Mouse (Mus musculus) CH12.LX (cell line): ENCODE measurements around the gene Aire. TPM values are rescaled to one million over a fixed set of nuclear protein-coding genes. Genes with fewer than 3 reads are reported as not detected.
A peak's percentile ranks its signal among the peaks of the same experiment; 100 is the strongest.

ENCODE experiments used
- DNase-seq: peaks from one replicate; pipeline ENCODE4 v3.0.0-alpha.2; 2013; ENCODE audit errors: extremely low read depth
- H3K27ac ChIP-seq: 2 replicates; pipeline ENCODE4 v1.5.1; 2012; ENCODE audit warnings: low read depth, mild to moderate bottlenecking, control low read depth, moderate library complexity; ENCODE audit not compliant: insufficient read depth
- H3K27me3 ChIP-seq: replicated peaks from 2 replicates; pipeline ENCODE3; 2012; ENCODE audit warnings: inconsistent platforms
- H3K36me3 ChIP-seq, 2 experiments: replicated peaks in 1 of 2; 2 replicates each; pipeline versions ENCODE3 to v1.6.1; 2012; ENCODE audit warnings: inconsistent platforms in 1 of 2, low read length in 1 of 2, mild to moderate bottlenecking in 1 of 2, mixed read lengths in 1 of 2, moderate library complexity in 1 of 2; ENCODE audit not compliant: control insufficient read depth in 1 of 2, insufficient read depth in 1 of 2
- H3K4me1 ChIP-seq, 2 experiments: 2 replicates each; pipeline ENCODE4 v1.6.1; 2012; ENCODE audit warnings: inconsistent platforms in 1 of 2, moderate library complexity in 1 of 2; ENCODE audit not compliant: insufficient read depth in 2 of 2, control insufficient read depth in 1 of 2
- H3K4me2 ChIP-seq: 2 replicates; pipeline ENCODE4 v1.6.1; 2012; ENCODE audit warnings: low read depth, mild to moderate bottlenecking, control low read depth; ENCODE audit not compliant: poor library complexity, insufficient read depth, severe bottlenecking
- H3K4me3 ChIP-seq, 3 experiments: fragments of 150-350 bp in 1 of 3; sonication (generic) in 1 of 3; replicated peaks in 1 of 3; 2 replicates each; pipeline versions ENCODE3 to v1.5.1; 2011 to 2012; ENCODE audit warnings: low read depth in 2 of 3, low read length in 2 of 3, mild to moderate bottlenecking in 2 of 3, moderate library complexity in 2 of 3, control low read depth in 1 of 3, improper control_type of control experiment in 1 of 3, inconsistent platforms in 1 of 3, mixed read lengths in 1 of 3; ENCODE audit not compliant: poor library complexity in 1 of 3
- H3K79me2 ChIP-seq: replicated peaks from 2 replicates; pipeline ENCODE4 v1.6.1; 2012; ENCODE audit warnings: mild to moderate bottlenecking, moderate library complexity; ENCODE audit not compliant: control insufficient read depth, poor library complexity, insufficient read depth, severe bottlenecking; ENCODE audit errors: extremely low read depth
- H3K9ac ChIP-seq: 2 replicates; pipeline ENCODE4 v1.6.1; 2012; ENCODE audit warnings: low read depth, mild to moderate bottlenecking, control low read depth, moderate library complexity; ENCODE audit not compliant: insufficient read depth
- H3K9me3 ChIP-seq: replicated peaks from 2 replicates; pipeline ENCODE3; 2012; ENCODE audit warnings: low read length, inconsistent platforms, mixed read lengths
- CHD1 ChIP-seq: IDR thresholded peaks from 2 replicates; pipeline ENCODE4 v1.6.1; 2012; ENCODE audit warnings: low read depth, low read length, improper control_type of control experiment, inconsistent platforms
- CHD2 ChIP-seq: IDR thresholded peaks from 2 replicates; pipeline ENCODE4 v1.6.1; 2011; ENCODE audit warnings: low read length, improper control_type of control experiment
- CTCF ChIP-seq, 2 experiments: IDR thresholded peaks in 1 of 2; conservative IDR thresholded peaks in 1 of 2; 2 replicates each; pipeline ENCODE4 v1.5.1; 2011 to 2012; ENCODE audit warnings: low read depth in 2 of 2, low read length in 2 of 2, improper control_type of control experiment in 1 of 2, inconsistent platforms in 1 of 2, mild to moderate bottlenecking in 1 of 2, moderate library complexity in 1 of 2
- E2F4 ChIP-seq: IDR thresholded peaks from 2 replicates; pipeline ENCODE4 v1.6.1; 2011; ENCODE audit warnings: low read depth, low read length, improper control_type of control experiment; ENCODE audit not compliant: insufficient replicate concordance
- ELF1 ChIP-seq: IDR thresholded peaks from 2 replicates; pipeline ENCODE4 v1.6.1; 2014; ENCODE audit warnings: low read depth, mild to moderate bottlenecking, inconsistent platforms, low read length, improper control_type of control experiment
- ETS1 ChIP-seq: conservative IDR thresholded peaks from 2 replicates; pipeline ENCODE4 v1.6.1; 2012; ENCODE audit warnings: low read depth, mild to moderate bottlenecking, inconsistent platforms, low read length, improper control_type of control experiment, moderate library complexity
- GABPA ChIP-seq: IDR thresholded peaks from 2 replicates; pipeline ENCODE4 v1.6.1; 2012; ENCODE audit warnings: low read depth, low read length, improper control_type of control experiment, inconsistent platforms; ENCODE audit not compliant: insufficient replicate concordance
- HCFC1 ChIP-seq: IDR thresholded peaks from 2 replicates; pipeline ENCODE4 v1.6.1; 2012; ENCODE audit warnings: low read depth, mild to moderate bottlenecking, inconsistent platforms, low read length, improper control_type of control experiment
- IRF4 ChIP-seq: IDR thresholded peaks from 2 replicates; pipeline ENCODE4 v1.6.1; 2014; ENCODE audit warnings: low read depth, mild to moderate bottlenecking, inconsistent platforms, low read length, improper control_type of control experiment
- JUN ChIP-seq: IDR thresholded peaks from 2 replicates; pipeline ENCODE4 v1.6.1; 2011; ENCODE audit warnings: low read depth, mild to moderate bottlenecking, low read length, improper control_type of control experiment, moderate library complexity; ENCODE audit not compliant: insufficient read depth
- JUND ChIP-seq: conservative IDR thresholded peaks from 2 replicates; pipeline ENCODE4 v1.6.1; 2011; ENCODE audit warnings: low read depth, low read length, improper control_type of control experiment
- MAFK ChIP-seq: IDR thresholded peaks from 2 replicates; pipeline ENCODE4 v1.6.1; 2011; ENCODE audit warnings: low read length, improper control_type of control experiment; ENCODE audit not compliant: insufficient replicate concordance
- MAX ChIP-seq: IDR thresholded peaks from 2 replicates; pipeline ENCODE4 v1.6.1; 2011; ENCODE audit warnings: low read length, improper control_type of control experiment
- MAZ ChIP-seq: IDR thresholded peaks from 2 replicates; pipeline ENCODE4 v1.6.1; 2012; ENCODE audit warnings: low read depth, mild to moderate bottlenecking, inconsistent platforms, low read length, improper control_type of control experiment, moderate library complexity
- MEF2A ChIP-seq: IDR thresholded peaks from 2 replicates; pipeline ENCODE4 v1.6.1; 2014; ENCODE audit warnings: low read depth, mild to moderate bottlenecking, inconsistent platforms, low read length, improper control_type of control experiment, borderline replicate concordance
- MXI1 ChIP-seq: IDR thresholded peaks from 2 replicates; pipeline ENCODE4 v1.6.1; 2011; ENCODE audit warnings: mild to moderate bottlenecking, low read depth, low read length, improper control_type of control experiment
- MYC ChIP-seq: IDR thresholded peaks from 2 replicates; pipeline ENCODE4 v1.6.1; 2011; ENCODE audit warnings: low read depth, mild to moderate bottlenecking, improper control_type of control experiment, low read length
- POLR2A ChIP-seq: IDR thresholded peaks from 2 replicates; pipeline ENCODE4 v1.6.1; 2011; ENCODE audit warnings: low read depth, mild to moderate bottlenecking, improper control_type of control experiment, low read length
- POLR2AphosphoS2 ChIP-seq: IDR thresholded peaks from 2 replicates; pipeline ENCODE4 v1.6.1; 2011; ENCODE audit warnings: low read depth, low read length, improper control_type of control experiment
- RAD21 ChIP-seq: IDR thresholded peaks from 2 replicates; pipeline ENCODE4 v1.6.1; 2011; ENCODE audit warnings: low read depth, mild to moderate bottlenecking, low read length, improper control_type of control experiment, moderate library complexity
- RCOR1 ChIP-seq: conservative IDR thresholded peaks from 2 replicates; pipeline ENCODE4 v1.6.1; 2012; ENCODE audit warnings: low read depth, mild to moderate bottlenecking, inconsistent platforms, low read length, improper control_type of control experiment
- SIN3A ChIP-seq: IDR thresholded peaks from 2 replicates; pipeline ENCODE4 v1.6.1; 2012; ENCODE audit warnings: low read length, improper control_type of control experiment, inconsistent platforms
- TCF12 ChIP-seq: IDR thresholded peaks from 2 replicates; pipeline ENCODE4 v1.6.1; 2014; ENCODE audit warnings: low read depth, mild to moderate bottlenecking, inconsistent platforms, low read length, improper control_type of control experiment
- UBTF ChIP-seq: IDR thresholded peaks from 2 replicates; pipeline ENCODE4 v1.6.1; 2012; ENCODE audit warnings: low read depth, mild to moderate bottlenecking, inconsistent platforms, low read length, improper control_type of control experiment, moderate library complexity
- USF1 ChIP-seq: IDR thresholded peaks from 2 replicates; pipeline ENCODE4 v1.6.1; 2014; ENCODE audit warnings: low read depth, mild to moderate bottlenecking, inconsistent platforms, low read length, improper control_type of control experiment
- USF2 ChIP-seq: conservative IDR thresholded peaks from 2 replicates; pipeline ENCODE4 v1.6.1; 2011; ENCODE audit warnings: low read depth, low read length, improper control_type of control experiment
- ZC3H11A ChIP-seq: IDR thresholded peaks from 2 replicates; pipeline ENCODE4 v1.6.1; 2012; ENCODE audit warnings: low read depth, mild to moderate bottlenecking, inconsistent platforms, low read length, improper control_type of control experiment
- ZKSCAN1 ChIP-seq: IDR thresholded peaks from 2 replicates; pipeline ENCODE4 v1.6.1; 2012; ENCODE audit warnings: low read depth, inconsistent platforms, low read length, improper control_type of control experiment, borderline replicate concordance
- ZMIZ1 ChIP-seq: IDR thresholded peaks from 2 replicates; pipeline ENCODE4 v1.6.1; 2012; ENCODE audit warnings: low read depth, mild to moderate bottlenecking, inconsistent platforms, low read length, improper control_type of control experiment
- ZNF384 ChIP-seq: IDR thresholded peaks from 2 replicates; pipeline ENCODE4 v1.6.1; 2012; ENCODE audit warnings: low read depth, low read length, improper control_type of control experiment, inconsistent platforms
- dilution Hi-C: fragments of 300-500 bp; cut with MboI; formaldehyde crosslinking; loops from 2 replicates; pipeline ENCODE4 v1.14.3; 2020; ENCODE audit warnings: low sequenced_read_pairs; ENCODE audit not compliant: extremely low pct_unique_long_range_greater_than_20kb, extremely low pct_ligation_motif_present
- in situ Hi-C: fragments of 300-500 bp; cut with MboI; formaldehyde crosslinking; loops from 3 replicates; pipeline ENCODE4 v1.14.3; 2019; ENCODE audit warnings: low sequenced_read_pairs, low pct_ligation_motif_present, low pct_unique_long_range_greater_than_20kb, mixed read lengths
- polyA plus RNA-seq: library from polyadenylated mRNA; unstranded; fragments of >175 nt; gene quantifications from 2 replicates; pipeline ENCODE4 v1.2.1, GENCODE M21; 2012; ENCODE audit warnings: low read depth; ENCODE audit not compliant: insufficient read length
- total RNA-seq, 2 experiments: library from RNA; depleted of rRNA; stranded (reverse); fragments of 300-350 nt in 1 of 2; fragments of >200 nt in 1 of 2; gene quantifications; 2 replicates each; pipeline ENCODE4 v1.2.3; 2012 to 2014

Gene Aire
- total and polyA plus RNA-seq, 3 experiments = 0.16 to 0.17 TPM; not detected in 1

DNA sequence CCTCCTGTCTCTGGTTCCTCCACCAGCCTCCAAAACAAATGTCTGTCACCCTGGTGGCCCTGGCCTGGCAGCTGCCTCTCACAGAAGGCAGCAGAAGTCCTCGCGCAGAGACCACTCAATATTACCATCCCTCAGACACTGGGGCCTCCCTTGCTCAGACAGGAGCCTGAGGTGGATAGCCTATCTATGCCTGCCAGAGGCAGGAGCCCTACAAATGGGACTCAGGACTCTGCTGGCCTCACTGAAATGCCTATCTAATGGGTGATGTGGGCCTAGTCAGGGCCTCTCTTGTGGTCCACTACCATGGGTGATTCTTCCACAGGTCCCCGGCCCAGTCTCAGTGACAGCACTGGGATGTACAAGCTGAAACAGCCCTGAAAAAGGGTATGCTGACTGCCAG is 35.2 kb downstream of the Aire start:
- TF ChIP-seq RAD21 = no peak
- no peak for TF ChIP-seq USF2
- no peak for TF ChIP-seq MAFK
- no peak for TF ChIP-seq ZKSCAN1
- TF ChIP-seq ZC3H11A = no peak
- TF ChIP-seq MXI1 = no peak
- TF ChIP-seq HCFC1 = no peak
- no peak for TF ChIP-seq SIN3A
- no peak for TF ChIP-seq MEF2A
- TF ChIP-seq JUND = no peak
- no peak for TF ChIP-seq ETS1
- no peak for TF ChIP-seq CHD2
- TF ChIP-seq E2F4 = no peak
- TF ChIP-seq CHD1 = no peak
- TF ChIP-seq RCOR1 = no peak
- TF ChIP-seq ELF1 = no peak
- no peak for TF ChIP-seq MAX
- no peak for TF ChIP-seq ZNF384
- TF ChIP-seq CTCF (conservative IDR thresholded peaks at IDR 0.05 in 1 of 2, IDR thresholded peaks at IDR 0.05 in 1 of 2; ENCODE audit: low read depth in 2 of 2, low read length in 2 of 2) = no peak
- dilution Hi-C loops (no loop called here), in situ Hi-C loops (no loop called here)
- Histone ChIP-seq H3K79me2 (peaks cover 14% of the 10 kb centered on the region), H3K9ac (peak overlapping the region; percentile 34), H3K9me3 (no peaks in the 10 kb centered on the region), H3K4me2 (peak overlapping the region; percentile 83; the same call in 1 of the 2 replicates), H3K27ac (no peak overlapping the region), H3K27me3 (peaks cover 3% of the 10 kb centered on the region), H3K4me3 (peak overlapping the region; percentile 87 to 97 (median 96)), H3K36me3 (peaks cover 2 to 38% of the 10 kb centered on the region in 2 experiments), H3K4me1 (peaks cover 12 to 32% of the 10 kb centered on the region in 2 experiments; a peak in 3 of 4 replicates)
- DNase-seq = no peak

DNA sequence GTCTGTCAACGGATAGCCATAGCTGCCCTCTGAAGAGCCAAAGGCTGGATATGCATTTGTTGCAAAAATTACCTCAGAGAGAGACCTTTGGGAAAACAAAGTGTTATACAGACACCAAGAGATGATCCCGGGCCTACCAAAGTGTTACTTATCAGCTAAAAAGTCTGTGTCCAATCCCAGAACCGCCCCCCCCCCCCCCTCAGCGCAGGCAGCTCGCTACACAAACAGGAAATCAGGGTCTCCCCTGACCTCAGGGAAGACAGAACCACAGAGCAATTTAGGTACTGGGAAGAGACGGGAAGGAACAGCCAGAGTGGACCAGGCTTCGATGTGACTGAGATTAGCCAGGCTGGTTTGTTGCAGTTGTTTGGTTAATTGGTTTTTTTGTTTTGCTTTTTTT is 36.2 kb downstream of the Aire start:
- H3K27ac ChIP-seq = no peak overlapping the region
- H3K79me2 ChIP-seq = peaks cover 14% of the 10 kb centered on the region
- H3K9me3 ChIP-seq = no peaks in the 10 kb centered on the region
- peaks cover 12 to 32% of the 10 kb centered on the region in 2 experiments; a peak in 3 of 4 replicates for H3K4me1 ChIP-seq
- peaks cover 3% of the 10 kb centered on the region for H3K27me3 ChIP-seq
- no peak overlapping the region for H3K4me3 ChIP-seq
- no peak for TF ChIP-seq MAFK
- no peak for TF ChIP-seq MEF2A
- no peak for TF ChIP-seq RAD21
- TF ChIP-seq UBTF = no peak
- TF ChIP-seq E2F4 = no peak
- no peak for TF ChIP-seq RCOR1
- no peak for TF ChIP-seq ZMIZ1
- no peak for TF ChIP-seq HCFC1
- TF ChIP-seq JUN = no peak
- TF ChIP-seq MAZ = no peak
- TF ChIP-seq MYC = no peak
- no peak for TF ChIP-seq ETS1
- TF ChIP-seq POLR2AphosphoS2 = no peak
- TF ChIP-seq MAX = no peak
- no peak for TF ChIP-seq USF1
- TF ChIP-seq TCF12 = no peak
- no peak for TF ChIP-seq IRF4
- no peak for TF ChIP-seq POLR2A
- TF ChIP-seq GABPA = no peak
- no peak overlapping the region for H3K9ac ChIP-seq
- in situ Hi-C loops = no loop called here
- H3K36me3 ChIP-seq = peaks cover 10 to 47% of the 10 kb centered on the region in 2 experiments
- dilution Hi-C loops = no loop called here
- no peak overlapping the region for H3K4me2 ChIP-seq
- no peak for DNase-seq
